Mouse (Mus musculus) CD4-positive, CD25-positive, alpha-beta regulatory T cell, adult 2 months (primary cell): ENCODE data around the gene Kansl1.

ENCODE experiments used
- DNase-seq: peaks from one replicate; pipeline ENCODE4 v3.0.0-alpha.2; 2012; ENCODE audit warnings: low read depth, low spot score

Kansl1 gene

DNA sequence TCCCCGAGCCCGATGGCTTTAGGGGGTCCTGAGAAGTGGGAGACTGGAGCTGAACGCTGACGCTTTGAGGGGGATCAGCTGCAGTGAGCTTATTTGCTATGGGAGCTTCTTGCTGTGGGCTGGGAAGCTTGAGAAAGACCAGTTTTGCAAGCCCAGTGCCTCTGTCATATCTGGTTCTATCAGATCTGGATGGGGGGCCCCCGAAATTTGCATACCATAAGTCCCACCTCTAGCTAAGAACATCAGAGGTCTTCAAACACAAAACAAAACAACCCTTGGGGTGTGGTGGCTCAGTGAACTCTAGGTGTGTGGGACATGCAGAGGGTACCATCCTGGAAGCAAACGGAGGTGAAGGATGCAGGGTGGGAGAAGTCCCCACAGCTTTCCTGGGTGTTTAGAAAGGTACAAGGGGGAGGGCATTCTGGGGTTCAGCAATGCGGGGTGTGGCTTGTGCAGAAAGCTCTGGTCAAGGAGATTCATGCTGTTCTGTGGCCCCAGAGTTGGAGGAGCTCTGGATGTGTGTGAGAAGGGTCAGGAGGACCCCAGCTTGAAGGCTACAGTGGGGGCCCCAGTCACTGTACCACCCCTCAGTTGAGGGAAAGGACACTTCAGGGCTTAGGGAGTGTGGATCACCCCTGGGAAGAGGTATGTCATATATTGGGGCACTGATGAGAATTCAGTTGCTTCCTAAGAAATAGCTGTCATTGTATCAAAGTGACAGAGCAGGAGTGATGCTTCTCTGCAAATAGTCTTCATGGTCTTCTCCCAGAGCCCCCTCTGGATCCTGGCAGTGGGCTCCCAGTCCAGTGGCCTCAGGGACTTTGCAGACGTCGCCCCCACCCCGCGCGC is 159.1 kb downstream of the Kansl1 start:
- no peak for DNase-seq

GRCm38 (mm10) chr11:104307136-104307535 is 161.5 kb downstream of the Kansl1 start:
- DNase-seq: no peak

DNA sequence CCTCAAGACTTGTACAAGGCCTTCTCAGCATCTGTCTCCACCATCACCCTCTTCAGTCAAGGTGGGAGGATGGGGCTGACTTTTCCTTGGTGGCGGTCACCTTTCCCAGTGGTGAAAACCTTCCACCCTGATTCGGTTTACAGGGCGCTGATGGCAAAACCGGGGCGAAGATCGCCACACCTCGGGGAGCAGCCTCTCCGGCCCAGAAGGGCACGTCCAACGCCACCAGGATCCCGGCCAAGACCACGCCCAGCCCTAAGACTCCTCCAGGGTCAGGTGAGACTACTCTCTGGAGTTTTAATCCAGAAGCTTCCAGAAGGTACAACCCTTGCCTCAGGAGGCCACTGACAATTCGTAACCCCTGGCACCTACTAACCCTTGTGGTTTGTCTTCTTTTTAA is 162.2 kb downstream of the Kansl1 start:
- no peak for DNase-seq

DNA sequence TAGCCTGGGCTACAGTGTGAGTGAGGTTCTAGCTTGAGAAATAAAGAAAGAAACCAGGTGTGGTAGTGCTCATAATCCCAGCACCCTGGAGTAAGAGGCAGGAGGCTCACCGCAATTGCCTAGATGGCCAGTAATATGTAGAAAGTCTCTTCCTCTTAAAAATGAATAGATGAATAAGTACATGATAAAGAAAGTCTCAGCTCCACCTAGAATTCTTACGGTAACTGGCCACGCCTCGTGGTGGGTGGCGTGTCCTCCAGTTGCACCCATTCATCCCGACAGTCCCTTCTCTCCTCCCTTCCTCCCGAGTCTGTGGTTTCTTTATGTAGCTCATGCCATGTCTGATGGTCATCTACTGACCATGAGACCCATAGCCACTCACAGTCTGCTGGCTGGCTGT is 162.9 kb downstream of the Kansl1 start:
- no peak for DNase-seq

DNA sequence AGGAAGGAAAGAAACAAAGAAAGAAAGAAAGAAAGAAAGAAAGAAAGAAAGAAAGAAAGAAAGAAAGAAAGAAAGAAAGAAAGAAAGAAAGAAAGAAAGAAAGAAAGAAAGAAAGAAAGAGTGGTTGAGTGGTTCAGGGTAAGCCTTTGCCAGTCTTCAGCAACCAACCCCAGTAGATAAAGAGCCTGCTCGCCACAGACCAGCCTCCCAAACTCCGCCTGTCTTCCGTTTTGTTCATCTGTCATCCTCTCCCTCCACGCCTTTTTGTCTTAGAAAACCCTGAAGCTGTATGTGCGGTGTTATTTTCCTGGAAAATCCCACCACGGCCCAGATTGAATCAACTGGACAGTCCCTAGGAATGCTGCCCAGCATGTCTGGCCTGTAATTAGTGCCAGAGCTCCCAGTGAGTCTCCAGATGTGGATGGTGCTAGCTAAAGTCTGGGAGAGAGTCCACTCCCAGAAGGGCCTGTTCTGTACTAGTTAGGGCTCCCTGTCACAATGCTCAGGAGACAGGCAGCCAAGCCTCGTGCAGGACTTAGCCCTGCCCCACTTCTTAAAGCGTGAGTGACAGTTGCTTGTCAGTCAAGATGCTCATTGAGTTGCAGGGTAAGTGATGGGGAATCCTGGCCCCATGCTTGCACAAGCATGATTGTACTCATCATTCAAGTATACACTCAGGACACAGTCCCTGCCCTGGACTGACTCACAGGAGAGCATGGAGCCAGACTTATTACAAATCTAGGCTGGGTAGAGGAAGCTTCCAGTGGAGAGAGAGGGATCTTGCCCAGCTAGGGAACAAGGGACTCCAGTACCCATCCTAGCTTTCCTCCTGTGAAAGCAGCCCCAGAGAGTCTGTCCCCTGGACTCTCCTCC is 165.3 kb downstream of the Kansl1 start:
- DNase-seq: no peak

DNA sequence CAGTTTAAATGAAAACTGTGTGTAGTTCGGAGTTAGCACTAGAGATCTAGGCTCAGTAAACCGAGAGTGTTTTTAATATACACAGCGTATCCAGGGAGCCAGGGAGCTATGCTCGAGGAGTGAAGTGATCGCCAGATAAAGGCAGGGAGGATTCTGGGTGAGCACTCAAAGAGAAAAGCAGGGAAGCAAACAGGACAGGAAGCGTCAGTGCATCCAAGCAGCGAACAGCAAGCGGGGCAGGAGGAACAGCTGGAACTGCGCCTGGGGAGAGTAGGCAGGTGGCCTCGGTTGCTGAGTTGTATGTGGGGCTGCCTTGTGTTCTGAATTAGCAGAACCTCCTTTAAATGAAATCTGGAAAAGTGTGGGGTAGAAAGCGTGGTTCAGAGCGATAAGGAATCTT is 166.0 kb downstream of the Kansl1 start:
- DNase-seq: no peak

- no peak for DNase-seq
Measured at GRCm38 (mm10) chr11:104297671-104298070, 171.0 kb downstream of the Kansl1 start.

- DNase-seq: no peak
Measured at GRCm38 (mm10) chr11:104295656-104296055, 173.0 kb downstream of the Kansl1 start.

- DNase-seq: no peak
Measured at GRCm38 (mm10) chr11:104295145-104295544, 173.5 kb downstream of the Kansl1 start.

DNA sequence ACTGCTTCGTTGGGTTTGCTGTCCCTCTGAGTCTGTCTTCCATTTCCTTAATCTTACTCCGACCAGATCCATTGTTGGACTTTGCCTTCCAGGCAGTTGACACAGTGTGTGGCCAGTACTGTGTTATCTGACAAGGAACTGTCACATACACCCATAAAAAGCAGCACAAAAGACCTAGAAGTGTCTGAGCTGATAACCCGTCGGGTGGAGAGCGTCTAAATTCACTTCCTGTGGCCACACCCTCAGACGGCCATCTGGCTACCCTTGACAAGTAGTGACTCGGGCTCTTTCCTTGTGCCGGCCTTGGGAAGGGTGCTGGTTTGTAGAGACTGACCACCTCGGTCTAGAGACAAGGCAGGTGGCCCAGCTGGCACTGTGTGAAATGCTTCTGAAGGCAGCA is 175.4 kb downstream of the Kansl1 start:
- no peak for DNase-seq

GRCm38 (mm10) chr11:104292443-104293220 is 176.0 kb downstream of the Kansl1 start:
- DNase-seq: no peak

DNA sequence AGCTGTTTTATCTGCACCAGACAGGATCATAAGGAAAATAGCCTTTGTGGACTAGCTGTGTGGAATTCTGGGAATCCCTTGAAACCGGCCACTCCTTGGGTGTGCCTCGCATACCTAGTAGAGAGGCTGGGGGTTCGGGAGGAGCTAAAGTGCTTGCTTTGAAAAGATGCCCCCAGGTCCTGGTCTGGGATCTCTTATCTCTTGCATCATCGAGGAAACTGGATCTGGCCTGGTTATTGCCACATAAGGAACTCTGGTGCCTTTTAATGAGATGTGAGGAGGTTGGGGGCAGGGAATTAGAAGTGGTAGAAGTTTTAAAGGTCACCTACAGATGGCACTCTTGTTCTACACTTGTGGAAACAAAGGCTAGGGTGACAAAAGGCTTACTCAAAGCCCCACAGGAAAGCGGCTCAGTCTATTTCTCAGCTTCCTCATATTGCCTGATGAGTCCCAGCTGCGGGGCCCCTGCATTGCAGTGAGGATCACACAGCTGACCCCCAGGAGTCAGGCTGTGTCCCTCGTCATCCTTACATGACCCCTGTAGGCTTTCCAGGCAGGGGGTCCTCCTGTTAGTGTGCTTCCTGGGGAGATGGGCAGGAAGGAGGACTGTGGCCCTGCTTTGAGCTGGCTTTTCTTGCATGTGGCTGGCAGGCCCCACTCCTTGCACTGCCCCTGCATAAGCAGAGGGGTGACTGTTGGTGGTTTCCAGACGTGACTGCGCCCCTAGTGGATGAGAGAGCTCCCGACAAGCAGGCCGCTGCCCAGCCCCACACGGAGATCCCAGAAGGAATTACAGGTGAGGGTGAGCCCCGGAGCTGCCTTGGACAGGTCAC is 179.2 kb downstream of the Kansl1 start:
- DNase-seq: peak; percentile 68

GRCm38 (mm10) chr11:104288835-104289198 is 179.8 kb downstream of the Kansl1 start:
- no peak for DNase-seq

GRCm38 (mm10) chr11:104287113-104287512 is 181.5 kb downstream of the Kansl1 start:
- DNase-seq: no peak
